Mouse (Mus musculus) neural tube, embryonic 10.5 days (tissue): ENCODE results near the gene Gm28051.
A peak's percentile ranks its signal among the peaks of the same experiment; 100 is the strongest.

ENCODE experiments used
- DNase-seq: peaks from one replicate; pipeline ENCODE4 v3.0.0-alpha.2; 2017; ENCODE audit warnings: low spot score; ENCODE audit errors: extremely low spot score

Gene Gm28051

GRCm38 (mm10) chr12:102686321-102686720 is 71.2 kb downstream of the Gm28051 start:
- DNase-seq = no peak

DNA sequence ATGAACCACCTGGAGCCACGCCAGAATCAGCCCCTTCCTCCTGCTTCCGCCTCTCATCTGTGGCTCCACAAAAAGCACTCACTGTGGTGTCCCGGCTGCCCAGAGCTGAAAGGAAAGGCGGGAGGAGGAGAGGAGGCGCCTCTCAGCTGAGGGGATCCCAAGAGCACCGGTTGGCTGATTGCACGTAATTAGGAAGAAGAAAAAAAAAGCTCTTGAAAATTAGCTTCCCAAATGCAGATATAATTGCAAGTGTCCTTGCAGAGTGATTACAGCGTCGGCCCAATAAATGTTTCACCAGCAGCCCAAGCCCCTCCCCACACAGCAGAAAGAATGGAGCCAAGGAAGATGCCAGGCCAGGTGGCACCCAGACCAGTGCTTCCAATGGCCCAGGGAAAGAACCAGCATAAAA is 72.0 kb downstream of the Gm28051 start:
- DNase-seq = no peak

DNA sequence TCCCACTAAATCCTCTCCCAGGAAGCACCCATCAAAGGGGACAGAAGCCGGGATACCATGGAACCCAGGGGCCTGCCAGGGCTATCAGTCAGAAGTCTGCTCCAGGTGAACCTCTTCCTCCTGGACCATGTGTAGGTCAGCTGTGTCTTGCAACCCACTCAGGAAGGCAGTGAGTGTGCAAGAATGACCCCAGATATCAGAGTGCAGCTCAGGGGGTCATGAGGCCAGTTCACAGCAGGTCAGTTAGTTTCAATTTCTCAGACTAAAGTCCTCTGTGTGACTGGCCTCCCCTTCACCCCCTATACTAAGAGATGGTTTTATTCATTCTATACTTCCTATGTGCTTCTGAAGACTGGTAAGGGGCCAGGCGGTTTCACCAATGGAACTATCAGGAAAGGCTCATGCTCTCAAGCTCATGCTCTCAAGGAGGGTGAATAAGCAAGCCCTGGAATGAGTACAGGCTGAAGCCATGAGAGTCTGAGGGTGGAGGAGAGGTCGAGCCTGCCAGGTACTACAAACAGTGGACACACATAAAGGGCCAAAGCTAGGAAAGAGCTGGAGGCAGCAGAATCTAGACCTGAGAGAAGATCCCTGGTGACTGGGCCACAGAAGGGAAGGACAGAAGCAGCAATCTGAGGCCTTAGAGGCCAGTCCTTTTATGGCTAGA is 72.7 kb downstream of the Gm28051 start:
- no peak for DNase-seq

GRCm38 (mm10) chr12:102683979-102684378 is 73.6 kb downstream of the Gm28051 start:
- no peak for DNase-seq

GRCm38 (mm10) chr12:102683438-102683837 is 74.1 kb downstream of the Gm28051 start:
- DNase-seq = no peak

- no peak for DNase-seq
Measured at GRCm38 (mm10) chr12:102682722-102683299, 74.8 kb downstream of the Gm28051 start.

- no peak for DNase-seq
Measured at GRCm38 (mm10) chr12:102682085-102682484, 75.5 kb downstream of the Gm28051 start.

- DNase-seq = no peak
Measured at GRCm38 (mm10) chr12:102681590-102681989, 76.0 kb downstream of the Gm28051 start.

DNA sequence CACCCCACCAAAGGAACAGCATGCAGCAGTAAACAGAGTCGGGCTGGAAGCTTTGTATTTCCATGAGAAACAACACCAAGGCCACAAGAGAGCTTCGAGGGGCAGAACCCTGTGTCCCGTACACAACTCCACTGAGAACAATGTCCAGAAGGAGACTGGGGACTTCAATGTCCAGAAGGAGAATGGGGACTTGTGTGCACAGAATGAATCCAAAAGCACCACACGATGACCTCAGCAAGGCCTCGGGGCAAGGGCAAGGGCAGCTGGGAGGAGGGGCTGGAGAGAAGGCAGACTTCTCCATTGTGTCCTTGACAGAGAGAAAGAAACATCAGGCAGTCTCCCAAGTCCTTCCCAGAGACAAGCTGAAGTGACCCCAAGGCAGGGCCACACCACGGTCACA is 78.7 kb downstream of the Gm28051 start:
- DNase-seq = peak; percentile 41

DNA sequence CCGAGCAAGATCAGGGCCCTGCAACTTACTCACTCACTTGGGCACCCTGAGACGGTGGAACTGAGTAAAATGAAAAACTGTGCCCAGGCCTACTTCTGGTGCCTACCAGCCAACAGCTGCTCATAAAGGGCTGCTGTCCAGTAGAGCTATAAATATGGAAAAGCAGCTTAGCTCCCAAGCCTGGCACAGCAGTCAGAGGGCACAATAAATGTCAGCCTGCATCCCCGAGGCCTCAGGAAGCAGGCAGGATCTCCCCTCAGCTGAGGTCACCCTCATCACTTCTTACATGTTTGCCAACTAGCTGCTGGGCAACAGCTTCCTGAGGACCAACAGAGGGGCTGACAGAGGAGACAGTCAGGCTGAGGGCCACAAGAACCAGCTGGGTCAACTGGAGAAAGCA is 80.5 kb downstream of the Gm28051 start:
- no peak for DNase-seq

- DNase-seq = no peak
Measured at GRCm38 (mm10) chr12:102674556-102674955, 83.0 kb downstream of the Gm28051 start.

DNA sequence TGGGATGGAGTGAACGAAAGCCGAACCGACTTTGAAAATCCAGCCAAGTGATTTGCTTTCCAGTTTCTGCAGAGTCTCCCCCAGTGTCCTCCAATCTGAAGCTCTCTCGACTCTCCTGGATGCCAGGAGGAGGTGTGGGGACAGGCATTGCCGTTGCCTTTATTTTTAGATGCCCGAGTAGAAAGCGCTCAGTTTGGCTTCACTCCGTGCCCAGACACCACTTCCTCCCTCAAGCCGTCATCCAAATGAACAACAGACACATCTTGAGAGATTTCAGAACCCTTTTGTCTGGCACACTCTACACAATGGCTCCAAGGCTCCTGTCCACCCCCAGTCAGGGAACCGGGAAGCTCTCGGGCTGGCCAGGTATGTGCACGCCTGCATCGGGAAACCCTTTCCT is 83.4 kb downstream of the Gm28051 start:
- DNase-seq = no peak

GRCm38 (mm10) chr12:102672857-102673839 is 84.4 kb downstream of the Gm28051 start:
- no peak for DNase-seq

GRCm38 (mm10) chr12:102672176-102672575 is 85.4 kb downstream of the Gm28051 start:
- no peak for DNase-seq

- no peak for DNase-seq
Measured at GRCm38 (mm10) chr12:102670848-102671247, 86.7 kb downstream of the Gm28051 start.
